Mouse (Mus musculus) ZHBTc4 (cell line): ENCODE measurements around the gene Tmc3.
A peak's percentile ranks its signal among the peaks of the same experiment; 100 is the strongest.

ENCODE experiments used
- DNase-seq: peaks from one replicate; pipeline ENCODE4 v3.0.0-alpha.2; 2011; ENCODE audit warnings: low read depth, low spot score

The Tmc3 gene

DNA sequence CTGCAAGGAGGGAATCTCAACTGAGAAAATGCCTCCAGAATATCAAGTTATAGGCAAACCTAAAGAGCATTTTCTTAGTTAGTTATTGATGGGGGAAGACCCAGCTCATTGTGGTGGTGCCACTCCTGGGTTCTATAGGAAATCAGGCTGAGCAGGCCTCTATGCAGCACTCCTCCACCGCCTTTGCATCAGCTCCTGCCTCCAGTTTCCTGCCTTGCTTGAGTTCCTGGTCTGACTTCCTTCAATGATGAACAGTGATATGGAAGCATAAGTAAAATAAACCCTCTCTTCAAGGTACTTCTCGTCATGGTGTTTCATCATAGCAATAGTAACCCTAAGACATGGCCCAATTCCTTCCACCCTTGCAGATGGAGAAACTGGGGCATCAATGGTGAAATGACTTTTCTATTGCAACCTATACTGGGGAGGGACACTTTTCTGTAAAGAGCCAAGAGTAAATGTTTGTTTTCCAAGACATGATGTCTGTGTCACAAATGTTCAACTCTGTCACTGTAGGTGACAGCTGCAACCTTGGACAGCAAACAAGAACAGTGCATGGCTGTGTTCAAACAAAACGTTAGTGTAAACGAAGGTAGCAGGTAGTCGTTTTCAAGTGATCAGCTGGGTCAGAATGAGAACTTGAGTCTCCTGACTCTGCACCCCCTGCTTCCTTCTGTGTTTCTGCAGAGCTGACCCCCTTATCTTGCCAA lies 83.4 kb downstream of the Tmc3 start:
- no peak for DNase-seq

DNA sequence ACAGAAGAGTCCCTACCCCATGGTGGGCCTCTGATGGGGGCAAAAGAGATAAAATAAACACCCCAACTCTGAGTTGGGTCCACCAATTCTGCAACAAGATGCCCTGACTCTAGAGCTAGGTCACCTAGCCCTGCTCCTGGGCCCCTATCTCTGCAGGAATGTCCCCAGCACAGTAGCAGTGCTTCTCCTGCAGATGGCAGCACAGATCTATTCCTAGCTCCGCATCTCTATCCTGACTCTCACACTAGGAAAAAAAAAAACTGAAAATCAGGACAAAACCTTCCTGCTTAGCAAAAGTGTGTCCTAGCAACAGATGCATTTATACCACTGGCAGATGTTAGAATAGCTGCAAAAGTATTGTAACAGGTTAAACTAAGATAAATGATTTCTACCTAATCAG lies 84.0 kb downstream of the Tmc3 start:
- DNase-seq: peak; percentile 42

DNA sequence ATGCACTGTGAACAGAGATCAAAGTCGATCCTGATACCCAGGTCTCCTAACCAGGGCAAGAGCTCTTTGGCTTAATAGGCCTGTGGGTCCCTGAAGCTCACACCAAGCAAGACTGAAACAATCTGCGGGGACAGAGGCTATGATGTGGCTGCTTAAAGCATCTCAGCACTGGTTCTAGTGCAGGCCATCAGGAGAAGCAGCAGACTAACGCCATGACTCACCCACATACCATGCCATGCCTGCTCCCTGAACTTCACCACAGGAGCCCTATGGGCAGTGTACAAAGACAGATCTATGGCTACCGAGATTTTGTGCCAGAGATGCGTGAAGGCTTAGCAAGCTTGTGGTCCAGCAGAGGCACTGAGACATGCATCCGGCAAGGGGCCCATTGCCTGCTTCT lies 86.8 kb downstream of the Tmc3 start:
- no peak for DNase-seq
